Mouse (Mus musculus) liver, embryonic 14.5 days (tissue): ENCODE measurements at regions not wholly inside any gene's neighbourhood (a gene's known extent, or its start where the extent isn't known, plus 50 kb on each side); places are given as distances from the start of the nearest gene placed in this dataset.

Experiments
- ATAC-seq: fragments of 200-750 bp; cut with Nextera tagmentation; 2 replicates; pipeline ENCODE4 v1.8.0; 2017; ENCODE audit warnings: moderate number of reproducible peaks, mild to moderate bottlenecking, moderate library complexity; ENCODE audit not compliant: insufficient read depth
- DNase-seq, 3 experiments: peaks; one replicate each; pipeline ENCODE4 v3.0.0-alpha.2; 2012 to 2013; ENCODE audit warnings: low read depth in 3 of 3, low spot score in 3 of 3
- H3K27ac ChIP-seq: fragments of 300-500 bp; sonication (generic); 2 replicates; pipeline ENCODE4 v1.5.1; 2014; ENCODE audit warnings: moderate library complexity, mild to moderate bottlenecking, control low read depth, inconsistent platforms
- H3K27me3 ChIP-seq: fragments of 300-500 bp; sonication (generic); 2 replicates; pipeline ENCODE4 v1.6.1; 2014; ENCODE audit warnings: mild to moderate bottlenecking, low read length, moderate library complexity; ENCODE audit not compliant: control insufficient read depth, insufficient read depth
- H3K36me3 ChIP-seq: fragments of 300-500 bp; sonication (generic); replicated peaks from 2 replicates; pipeline ENCODE4 v1.6.1; 2014; ENCODE audit warnings: low read depth; ENCODE audit not compliant: control insufficient read depth, insufficient read depth
- H3K4me1 ChIP-seq, 2 experiments: fragments of 200-500 bp in 1 of 2; fragments of 300-500 bp in 1 of 2; sonication (generic) in 1 of 2; replicated peaks; 2 replicates each; pipeline ENCODE4 v1.6.1; 2012 to 2014; ENCODE audit warnings: antibody characterized with exemption in 1 of 2, inconsistent platforms in 1 of 2, low read length in 1 of 2; ENCODE audit not compliant: control insufficient read depth in 2 of 2, insufficient read depth in 2 of 2
- H3K4me2 ChIP-seq: fragments of 300-500 bp; sonication (generic); 2 replicates; pipeline ENCODE4 v1.6.1; 2014; ENCODE audit warnings: low read depth, mild to moderate bottlenecking, control low read depth, moderate library complexity
- H3K4me3 ChIP-seq, 2 experiments: fragments of 200-500 bp in 1 of 2; fragments of 300-500 bp in 1 of 2; sonication (generic) in 1 of 2; 2 replicates each; pipeline ENCODE4 v1.5.1; 2012 to 2014; ENCODE audit warnings: low read depth in 2 of 2, low read length in 2 of 2, mild to moderate bottlenecking in 2 of 2, control low read depth in 1 of 2, inconsistent platforms in 1 of 2, moderate library complexity in 1 of 2; ENCODE audit not compliant: insufficient read depth in 1 of 2
- H3K9ac ChIP-seq: fragments of 300-500 bp; sonication (generic); replicated peaks from 2 replicates; pipeline ENCODE4 v1.6.1; 2014; ENCODE audit warnings: mild to moderate bottlenecking, control low read depth, moderate library complexity
- H3K9me3 ChIP-seq: fragments of 300-500 bp; sonication (generic); 2 replicates; pipeline ENCODE4 v1.6.1; 2016; ENCODE audit warnings: low read length, mixed read lengths; ENCODE audit not compliant: control insufficient read depth
- CTCF ChIP-seq: IDR thresholded peaks from 2 replicates; pipeline ENCODE4 v1.5.1; 2016; ENCODE audit warnings: antibody characterized with exemption, low read depth, control low read depth
- EP300 ChIP-seq: IDR thresholded peaks from 2 replicates; pipeline ENCODE4 v1.6.1; 2016; ENCODE audit warnings: antibody characterized with exemption, low read depth
- WGBS: fragments of 180-500 bp; shearing (Covaris S2); extraction: QIAGEN DNeasy Blood & Tissue Kit; methylation state at CpG from one replicate; pipeline ENCODE4 v1.1.7; 2014; ENCODE audit not compliant: insufficient replicate concordance; 5-methylcytosine and 5-hydroxymethylcytosine counted together

GRCm38 (mm10) chr15:87898655-87899054, 354.6 kb downstream of the Fam19a5 start:
- Histone ChIP-seq H3K27me3 (no peaks in the 10 kb centered on the region), H3K9me3 (no peaks in the 10 kb centered on the region; the same call in 1 of the 2 replicates), H3K36me3 (no peaks in the 10 kb centered on the region), H3K4me2 (no peak overlapping the region), H3K4me3 (no peak overlapping the region), H3K9ac (no peak overlapping the region), H3K4me1 (no peaks in the 10 kb centered on the region), H3K27ac (no peak overlapping the region)
- no peak for DNase-seq
- 51% methylated on average over 4 of the region's 4 CpGs for WGBS
- TF ChIP-seq EP300 (no peak), CTCF (no peak)
- no peak for ATAC-seq

DNA sequence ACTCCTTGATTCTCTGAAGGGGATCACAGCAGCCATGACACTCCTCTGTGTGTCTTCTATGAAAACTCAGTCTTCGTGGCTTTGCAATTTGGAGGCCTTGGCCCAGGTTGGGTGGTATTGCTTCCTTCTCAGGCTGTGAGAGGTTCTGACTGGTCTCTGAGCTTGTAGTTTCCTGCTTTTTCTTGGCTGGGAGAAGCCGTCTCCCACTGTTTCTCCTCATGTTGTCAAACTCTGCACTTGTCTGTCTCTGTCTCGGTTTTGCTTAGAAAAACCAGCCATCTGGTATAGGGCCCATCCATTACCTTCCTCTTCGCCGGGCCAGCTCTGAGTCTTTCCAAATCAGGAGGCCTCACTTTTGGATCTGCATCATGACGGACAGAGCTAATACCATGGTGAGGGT, 360.3 kb downstream of the Fam19a5 start:
- H3K27ac ChIP-seq: no peak overlapping the region
- TF ChIP-seq CTCF (no peak), EP300 (no peak)
- no peak overlapping the region for H3K4me3 ChIP-seq
- H3K4me1 ChIP-seq: no peaks in the 10 kb centered on the region
- no peak for ATAC-seq
- H3K27me3 ChIP-seq: no peaks in the 10 kb centered on the region
- WGBS: 64% methylated on average over 6 of the region's 6 CpGs
- H3K4me2 ChIP-seq: no peak overlapping the region
- H3K36me3 ChIP-seq: no peaks in the 10 kb centered on the region
- H3K9ac ChIP-seq: no peak overlapping the region
- DNase-seq: no peak
- H3K9me3 ChIP-seq: no peaks in the 10 kb centered on the region; the same call in 1 of the 2 replicates

DNA sequence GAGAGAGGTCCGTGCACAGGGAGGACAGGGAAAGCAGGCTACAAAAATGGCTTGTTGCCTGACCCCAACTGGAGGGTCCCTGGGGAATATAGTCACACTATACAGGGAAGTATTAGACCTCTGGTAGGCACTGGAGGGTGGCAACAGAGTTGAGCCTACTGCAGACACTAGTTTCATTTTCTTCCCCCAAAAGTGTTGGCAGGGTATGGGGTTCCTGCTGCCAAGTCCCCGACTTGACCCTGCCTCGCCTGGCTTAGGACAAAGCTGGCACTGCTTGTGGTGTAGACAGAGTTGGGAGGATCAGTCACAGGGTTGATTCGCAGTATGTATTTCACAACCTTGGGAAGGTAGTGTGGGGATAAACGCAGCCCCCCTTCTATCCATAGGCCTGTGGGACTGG, 362.2 kb downstream of the Fam19a5 start:
- TF ChIP-seq EP300: no peak
- TF ChIP-seq CTCF: no peak

DNA sequence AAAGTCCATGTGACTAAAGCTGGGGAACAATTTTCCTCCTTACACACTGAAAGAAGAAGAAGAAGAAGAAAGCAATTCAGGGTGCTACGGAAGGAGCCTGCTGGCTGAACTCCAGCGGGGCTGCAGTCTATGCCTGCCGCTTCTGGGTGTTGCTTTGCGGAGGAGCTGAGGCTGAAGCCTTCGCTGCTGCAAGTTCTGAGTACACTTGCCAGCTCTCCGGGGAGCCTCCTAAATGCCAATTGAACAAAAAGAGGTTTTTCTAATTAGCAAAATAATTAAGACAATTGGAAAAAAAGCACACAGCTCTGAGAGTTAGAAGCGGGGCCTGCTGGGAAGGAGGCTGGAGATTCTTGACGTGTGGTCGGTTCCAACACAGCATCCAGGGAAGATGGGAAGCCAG, 378.0 kb downstream of the Fam19a5 start:
- Histone ChIP-seq H3K4me2 (no peak overlapping the region), H3K4me3 (no peak overlapping the region), H3K36me3 (no peaks in the 10 kb centered on the region), H3K9ac (no peak overlapping the region), H3K27me3 (no peaks in the 10 kb centered on the region), H3K4me1 (no peaks in the 10 kb centered on the region), H3K9me3 (no peaks in the 10 kb centered on the region), H3K27ac (no peak overlapping the region)
- ATAC-seq (no peak), DNase-seq (no peak)
- no peak for TF ChIP-seq CTCF
- TF ChIP-seq EP300: no peak
- 72% methylated on average over 9 of the region's 9 CpGs for WGBS

More for the DNA sequence above, 362.2 kb downstream of the Fam19a5 start:
- Histone ChIP-seq H3K36me3 (no peaks in the 10 kb centered on the region), H3K4me2 (no peak overlapping the region), H3K27ac (no peak overlapping the region), H3K9me3 (no peaks in the 10 kb centered on the region; the same call in 1 of the 2 replicates), H3K4me1 (no peaks in the 10 kb centered on the region), H3K9ac (no peak overlapping the region), H3K27me3 (no peaks in the 10 kb centered on the region), H3K4me3 (no peak overlapping the region)
- ATAC-seq (no peak), DNase-seq (no peak)
- WGBS: 47% methylated on average over 5 of the region's 5 CpGs

DNA sequence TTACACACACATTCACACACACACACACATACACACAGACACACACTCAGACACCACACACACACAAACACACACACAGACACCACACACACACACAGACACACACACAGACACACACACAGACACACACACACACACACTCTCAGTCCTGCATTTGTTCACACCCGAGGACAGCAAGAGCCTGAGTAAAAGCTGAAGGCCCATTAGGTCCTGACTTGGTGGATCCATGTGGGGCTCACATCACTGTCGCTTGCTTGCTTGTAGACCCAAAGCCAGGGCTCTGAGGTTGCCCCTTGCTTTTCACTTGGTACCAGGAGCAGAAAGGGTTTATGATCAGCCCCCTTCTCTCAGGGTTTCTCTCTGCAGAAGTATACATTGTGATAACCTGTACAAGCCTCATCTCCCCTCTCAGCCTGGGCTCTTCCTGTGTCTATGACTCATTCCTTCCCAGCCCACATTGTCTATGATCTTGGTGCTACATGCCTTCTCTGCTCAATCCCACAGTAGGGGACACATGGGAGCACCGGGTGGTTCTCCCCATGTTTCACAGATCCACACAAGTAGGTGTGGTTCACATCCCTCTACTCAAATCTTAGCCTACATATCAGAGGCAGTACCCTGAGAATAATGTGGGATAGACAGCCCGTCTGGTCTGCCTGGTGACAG, 378.8 kb downstream of the Fam19a5 start:
- H3K36me3 ChIP-seq: no peaks in the 10 kb centered on the region
- no peaks in the 10 kb centered on the region for H3K4me1 ChIP-seq
- H3K9me3 ChIP-seq: no peaks in the 10 kb centered on the region
- H3K27me3 ChIP-seq: no peaks in the 10 kb centered on the region
- ATAC-seq (no peak), DNase-seq (no peak)
- H3K4me2 ChIP-seq: no peak overlapping the region
- no peak overlapping the region for H3K9ac ChIP-seq
- H3K4me3 ChIP-seq: no peak overlapping the region
- no peak overlapping the region for H3K27ac ChIP-seq
- no peak for TF ChIP-seq EP300
- TF ChIP-seq CTCF: no peak
- WGBS: 51% methylated on average over 4 of the region's 4 CpGs
